Mouse (Mus musculus): ENCODE data around the gene Vmn1r20. TPM values are rescaled to one million over a fixed set of nuclear protein-coding genes. Genes with fewer than 3 reads are reported as not detected.

The Vmn1r20 gene
- not detected in 2 replicates for polyA plus RNA-seq (2012; rRNA removed)

GRCm38 (mm10) chr6:57428630-57429029, at the start of gene Vmn1r20:
Gene Vmn1r20, plus strand, starts transcription at chr6:57428930.

DNA sequence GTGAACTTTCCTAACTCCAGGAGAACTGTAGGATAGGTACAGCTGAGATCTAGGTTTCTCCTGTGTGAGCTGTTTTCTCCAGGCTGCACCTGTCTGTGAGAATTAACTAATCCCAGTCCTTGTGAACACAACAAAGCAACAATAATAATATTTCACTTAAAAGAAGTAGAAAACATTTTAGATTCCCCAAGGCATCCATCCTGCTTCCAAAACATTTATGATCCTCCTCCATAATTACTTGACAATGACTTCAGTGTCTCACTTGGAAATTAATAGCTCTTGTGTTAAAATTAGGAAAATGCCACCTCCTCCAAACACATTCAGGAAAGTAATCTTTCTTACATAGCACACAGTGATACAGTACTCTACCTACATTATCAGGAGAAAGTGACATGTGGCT, 33.0 kb upstream of the Vmn1r20 start, which contains the start of gene Vmn1r18:
Gene Vmn1r18 (minus strand): TSS at position 101 of the 400 bp plus-strand sequence.

DNA sequence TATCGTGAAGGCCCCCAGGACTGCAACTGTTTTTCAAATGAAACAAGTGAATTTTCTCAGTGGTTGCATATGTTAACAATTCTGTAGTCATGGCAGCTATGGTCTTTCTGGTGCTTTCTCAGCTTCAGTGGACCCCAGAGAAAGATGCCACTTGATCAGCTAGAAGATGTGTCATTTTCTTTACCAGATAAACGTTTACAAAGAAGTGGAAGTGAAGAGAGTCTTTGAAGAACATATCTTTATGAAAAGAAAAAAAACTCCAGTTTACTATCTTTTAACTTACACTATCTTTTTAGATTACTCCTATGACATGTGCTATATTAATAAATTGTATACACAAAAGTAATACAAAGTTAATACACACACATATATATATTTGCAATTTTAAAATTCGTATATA, 25.2 kb upstream of the Vmn1r20 start, which contains the start of gene Vmn1r19:
Gene Vmn1r19 (plus strand): TSS at position 301 of the 400 bp plus-strand sequence.

Other genes starting within 250 kb of the Vmn1r20 start
- gene Vmn1r13, start 225.6 kb upstream of the Vmn1r20 start, polyA plus RNA-seq (2012; rRNA removed): not detected in 2 replicates
- gene Vmn1r14, start 197.2 kb upstream of the Vmn1r20 start, polyA plus RNA-seq (2012; rRNA removed): not detected in 2 replicates
- gene Vmn1r15, start 171.0 kb upstream of the Vmn1r20 start, polyA plus RNA-seq (2012; rRNA removed): not detected in 2 replicates
- not detected in 2 replicates for gene Vmn1r16, start 99.4 kb upstream of the Vmn1r20 start, polyA plus RNA-seq (2012; rRNA removed)
- not detected in 2 replicates for gene Vmn1r17, start 65.2 kb upstream of the Vmn1r20 start, polyA plus RNA-seq (2012; rRNA removed)
- gene Vmn1r18, start 33.1 kb upstream of the Vmn1r20 start, polyA plus RNA-seq (2012; rRNA removed): not detected in 2 replicates
- gene Vmn1r19, start 25.1 kb upstream of the Vmn1r20 start, polyA plus RNA-seq (2012; rRNA removed): not detected in 2 replicates
- gene Ppm1k, start 106.5 kb downstream of the Vmn1r20 start, polyA plus RNA-seq (2012; rRNA removed): 5.9 and 6.1 TPM in 2 replicates
- 1.0 and 1.3 TPM in 2 replicates for gene Herc6, start 152.1 kb downstream of the Vmn1r20 start, polyA plus RNA-seq (2012; rRNA removed)